Mouse (Mus musculus) 3T3-L1 (cell line): ENCODE measurements at regions not wholly inside any gene's neighbourhood (a gene's known extent, or its start where the extent isn't known, plus 50 kb on each side); places are given as distances from the start of the nearest gene placed in this dataset.
A peak's percentile ranks its signal among the peaks of the same experiment; 100 is the strongest.

Experiments used
- DNase-seq: peaks from one replicate; pipeline ENCODE4 v3.0.0-alpha.2; 2015; ENCODE audit warnings: low read depth, low spot score

- DNase-seq: no peak
Measured at GRCm38 (mm10) chr7:73138269-73138668, 237.0 kb upstream of the Rgma start.

GRCm38 (mm10) chr7:73138861-73139493 is 236.3 kb upstream of the Rgma start:
- no peak for DNase-seq

GRCm38 (mm10) chr7:73139901-73140300 is 235.4 kb upstream of the Rgma start:
- DNase-seq: no peak

GRCm38 (mm10) chr7:73141167-73141566 is 234.1 kb upstream of the Rgma start:
- DNase-seq: no peak

- DNase-seq: no peak
Measured at GRCm38 (mm10) chr7:73143902-73144301, 231.4 kb upstream of the Rgma start.

GRCm38 (mm10) chr7:73144846-73145245 is 230.5 kb upstream of the Rgma start:
- no peak for DNase-seq

- no peak for DNase-seq
Measured at GRCm38 (mm10) chr7:73147251-73147650, 228.1 kb upstream of the Rgma start.

- DNase-seq: no peak
Measured at GRCm38 (mm10) chr7:73150436-73150835, 224.9 kb upstream of the Rgma start.

- no peak for DNase-seq
Measured at GRCm38 (mm10) chr7:73151586-73152467, 223.5 kb upstream of the Rgma start.

- DNase-seq: no peak
Measured at GRCm38 (mm10) chr7:73153668-73154067, 221.6 kb upstream of the Rgma start.

GRCm38 (mm10) chr7:73158833-73159232 is 216.5 kb upstream of the Rgma start:
- no peak for DNase-seq

- DNase-seq: no peak
Measured at GRCm38 (mm10) chr7:73160968-73161367, 214.3 kb upstream of the Rgma start.

GRCm38 (mm10) chr7:73163687-73164086 is 211.6 kb upstream of the Rgma start:
- peak; percentile 23 for DNase-seq

- DNase-seq: no peak
Measured at GRCm38 (mm10) chr7:73165521-73165920, 209.8 kb upstream of the Rgma start.

- DNase-seq: no peak
Measured at GRCm38 (mm10) chr7:73169416-73169815, 205.9 kb upstream of the Rgma start.

GRCm38 (mm10) chr7:73172615-73173014 is 202.7 kb upstream of the Rgma start:
- peak; percentile 28 for DNase-seq

GRCm38 (mm10) chr7:73183761-73184160 is 191.5 kb upstream of the Rgma start:
- no peak for DNase-seq

GRCm38 (mm10) chr7:73184208-73185070 is 190.9 kb upstream of the Rgma start:
- no peak for DNase-seq

GRCm38 (mm10) chr7:73185071-73185531 is 190.2 kb upstream of the Rgma start:
- DNase-seq: no peak

GRCm38 (mm10) chr7:73185591-73185990 is 189.7 kb upstream of the Rgma start:
- DNase-seq: no peak

- DNase-seq: no peak
Measured at GRCm38 (mm10) chr7:73186501-73186900, 188.8 kb upstream of the Rgma start.
